Comparison of ENCODE assay signal across 8 mouse cellular contexts in the genomic region with DNA sequence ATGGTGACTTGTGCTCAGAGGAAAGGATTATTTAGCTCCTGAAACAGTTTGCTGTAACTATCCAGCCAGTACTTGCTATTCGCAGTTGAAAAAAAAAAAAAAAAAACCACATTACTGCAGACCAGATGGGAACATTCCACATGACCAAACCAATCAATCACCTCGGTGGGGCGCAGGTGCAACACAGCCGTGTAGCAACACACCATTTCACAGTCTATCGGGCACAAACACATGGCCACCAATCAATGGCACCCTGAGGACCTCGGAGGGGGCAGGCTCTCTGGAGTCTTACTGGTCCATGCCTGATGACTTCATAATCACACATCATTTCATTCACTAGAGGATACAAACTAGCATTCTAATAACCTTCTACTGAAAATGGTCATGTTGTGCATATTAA.
DNase-seq lines count a peak whose midpoint lies in the region; ATAC-seq and TF ChIP-seq lines count a peak whose summit lies in the region.

No protein-coding gene starts in this region.

- H3K36me3 ChIP-seq in stomach, embryonic 16.5 days (ENCODE audit: control insufficient read depth, insufficient read depth, low read length) = no peaks in the 10 kb centered on the region

- no peak for TF ChIP-seq CTCF in lung, adult 2 months (IDR thresholded peaks at IDR 0.05; ENCODE audit: insufficient read depth, low read length)

- no peak for TF ChIP-seq POLR2A in lung, adult 2 months (IDR thresholded peaks at IDR 0.05; ENCODE audit: borderline replicate concordance, extremely low read depth, low read depth, low read length)

- no peak overlapping the region for H3K4me3 ChIP-seq in stomach, embryonic 16.5 days (replicated peaks; ENCODE audit: low read length)
- H3K4me3 ChIP-seq in lung, adult 2 months (replicated peaks; ENCODE audit: extremely low read depth, low read depth, low read length) = no peak overlapping the region

- intact Hi-C loops in heart, postnatal 14 days (cut with DNase I) = loop anchor here (5.0 kb wide), 1 partner anchor 136 kb away; the partner anchor contains the start of gene Tcf12

- ATAC-seq in hematopoietic stem cell, adult 5-6 weeks (replicated peaks in 1 of 2; ENCODE audit: insufficient read depth in 1 of 2, low FRiP score in 2 of 2, low TSS enrichment in 1 of 2, low read depth in 1 of 2, poor library complexity in 2 of 2, severe bottlenecking in 2 of 2) = peak; percentile 65 to 69
- peak; percentile 98 for ATAC-seq in megakaryocyte-erythroid progenitor cell, adult 5-6 weeks (replicated peaks; ENCODE audit: low FRiP score, low TSS enrichment, poor library complexity, severe bottlenecking)
- ATAC-seq in stomach, embryonic 16.5 days (ENCODE audit: insufficient read depth, low FRiP score) = peak; percentile 47; the same call in 1 of the 2 replicates

- 21% methylated on average over 6 of the region's 6 CpGs for WGBS in stomach, embryonic 16.5 days
- 51% methylated on average over 6 of the region's 6 CpGs for WGBS in lung, adult 2 months

- no peak overlapping the region for H3K9ac ChIP-seq in stomach, embryonic 16.5 days (ENCODE audit: low read length)

- no peak overlapping the region for H3K4me2 ChIP-seq in stomach, embryonic 16.5 days (ENCODE audit: low read depth, low read length)

- no peaks in the 10 kb centered on the region for H3K27me3 ChIP-seq in stomach, embryonic 16.5 days (ENCODE audit: control insufficient read depth, insufficient read depth, low read length)

- H3K27ac ChIP-seq in stomach, embryonic 16.5 days (ENCODE audit: low read length) = 0 out of 2 replicates have a peak overlapping the region, but pooled peaks have one; percentile 14

- no peaks in the 10 kb centered on the region for H3K9me3 ChIP-seq in stomach, embryonic 16.5 days (replicated peaks; ENCODE audit: control insufficient read depth, low read length)

- DNase-seq in thymus, postnatal 14 days = peak; percentile 21
- no peak for DNase-seq in thymus, postnatal 0 days (ENCODE audit: low spot score)
- peak; percentile 89 to 91 for DNase-seq in cerebellum, postnatal 25 days
- DNase-seq in lung, adult 2 months = no peak
- DNase-seq in heart, postnatal 14 days = no peak

- H3K4me1 ChIP-seq in stomach, embryonic 16.5 days (ENCODE audit: control insufficient read depth, insufficient read depth, low read length) = peaks cover 2% of the 10 kb centered on the region; the same call in 1 of the 2 replicates
- peaks cover 19% of the 10 kb centered on the region for H3K4me1 ChIP-seq in lung, adult 2 months (ENCODE audit: control insufficient read depth, insufficient read depth, low read length)

Comparison
In these comparisons a context has a peak if more than half of its experiments do, and no peak if none do; other contexts are left out.
1. DNase-seq: peak in thymus, postnatal 14 days (single experiment) and cerebellum, postnatal 25 days (2 of 2); none in thymus, postnatal 0 days (single experiment), lung, adult 2 months (single experiment) and heart, postnatal 14 days (0 of 2).
2. ATAC-seq: peak in every context shown above with its lines; median percentile 98 in megakaryocyte-erythroid progenitor cell, adult 5-6 weeks; 67 in hematopoietic stem cell, adult 5-6 weeks; 47 in stomach, embryonic 16.5 days.